Mouse (Mus musculus): ENCODE data around the gene Them4.

GRCm38 (mm10) chr3:94362138-94362537 is 52.2 kb downstream of the Them4 start, which contains the start of gene C2cd4d:
- TF ChIP-seq MAX (IDR thresholded peaks at IDR 0.05; ENCODE audit: low read depth) (no peak), TCF12 (IDR thresholded peaks at IDR 0.05; ENCODE audit: insufficient read depth, poor library complexity, severe bottlenecking) (no peak)

All from myocyte (in vitro differentiated cells).